Comparison of ENCODE assay signal across 19 mouse cellular contexts in genomic region chr16:75439296-75439695, GRCm38 (mm10).
DNase-seq lines count a peak whose midpoint lies in the region; ATAC-seq lines count a peak whose summit lies in the region.
"Had no signal": no experiment of that assay in that cellular context is flagged by ENCODE, and none has a peak within 500 bp of the region (broad histone marks: within the 10 kb centered on the region; RNA-seq: fewer than 3 reads in every experiment).

No protein-coding gene starts in this region.

- intact Hi-C loops in left cerebral cortex, postnatal 36 days (cut with DNase I) = no loop called here

- DNase-seq in frontal cortex, postnatal 36 days (ENCODE audit: low spot score in 2 of 2) = peak; percentile 27 to 48
- DNase-seq in frontal cortex, postnatal 14 days (ENCODE audit: low spot score in 2 of 2) = no peak
- peak; percentile 36 for DNase-seq in layer of hippocampus, adult 9-11 months
- DNase-seq in layer of hippocampus, postnatal 10 days (ENCODE audit: low spot score in 2 of 2) = no peak
- DNase-seq in right cerebral cortex, adult 18-20 months = peak; percentile 39
- no peak for DNase-seq in right cerebral cortex, postnatal 25 days
- DNase-seq in left cerebral cortex, postnatal 36 days (ENCODE audit: low spot score in 2 of 2) = peak; percentile 13 to 14
- DNase-seq: adrenal gland, adult 8-10 months; adrenal gland, postnatal 36 days; cerebellum, adult 11 months; cerebellum, adult 8-10 months; cerebellum, postnatal 14 days; embryo, embryonic 11 days; gastrocnemius, postnatal 14 days; heart, adult 2 months; heart, postnatal 14 days had no signal

- no peak for ATAC-seq in CD4-positive, CD25-positive, alpha-beta regulatory T cell, adult 4 months
- ATAC-seq: forebrain, embryonic 15.5 days; hindbrain, postnatal 0 days had no signal

Comparison
In these comparisons a context has a peak if more than half of its experiments do, and no peak if none do; other contexts are left out.
1. DNase-seq: peak in frontal cortex, postnatal 36 days (2 of 2), layer of hippocampus, adult 9-11 months (single experiment), right cerebral cortex, adult 18-20 months (single experiment) and left cerebral cortex, postnatal 36 days (2 of 2); none in frontal cortex, postnatal 14 days (0 of 2), layer of hippocampus, postnatal 10 days (0 of 2) and right cerebral cortex, postnatal 25 days (single experiment).